Mouse (Mus musculus) embryonic facial prominence, embryonic 14.5 days (tissue): ENCODE results near the gene Gpr21. TPM values are rescaled to one million over a fixed set of nuclear protein-coding genes. Genes with fewer than 3 reads are reported as not detected.

Experiments
- ATAC-seq: fragments of 200-750 bp; cut with Nextera tagmentation; 2 replicates; pipeline ENCODE4 v1.8.0; 2017; ENCODE audit warnings: low read depth, moderate number of reproducible peaks, moderate TSS enrichment
- DNase-seq: peaks from one replicate; pipeline ENCODE4 v3.0.0-alpha.2; 2015; ENCODE audit warnings: low spot score
- H3K27ac ChIP-seq: fragments of 300-500 bp; sonication (generic); replicated peaks from 2 replicates; pipeline ENCODE4 v1.5.1; 2014; ENCODE audit warnings: low read depth, mild to moderate bottlenecking, low read length, moderate library complexity
- H3K27me3 ChIP-seq: fragments of 300-500 bp; sonication (generic); replicated peaks from 2 replicates; pipeline ENCODE4 v1.6.1; 2014; ENCODE audit warnings: low read length; ENCODE audit not compliant: control insufficient read depth, insufficient read depth
- H3K36me3 ChIP-seq: fragments of 300-500 bp; sonication (generic); 2 replicates; pipeline ENCODE4 v1.6.1; 2014; ENCODE audit warnings: low read length, mixed read lengths; ENCODE audit not compliant: control insufficient read depth, insufficient read depth
- H3K4me1 ChIP-seq: fragments of 300-500 bp; sonication (generic); 2 replicates; pipeline ENCODE4 v1.6.1; 2014; ENCODE audit warnings: antibody characterized with exemption, low read length; ENCODE audit not compliant: control insufficient read depth, insufficient read depth
- H3K4me2 ChIP-seq: fragments of 300-500 bp; sonication (generic); 2 replicates; pipeline ENCODE4 v1.6.1; 2014; ENCODE audit warnings: low read depth, mild to moderate bottlenecking, low read length, moderate library complexity, mixed read lengths
- H3K4me3 ChIP-seq: fragments of 300-500 bp; sonication (generic); 2 replicates; pipeline ENCODE4 v1.5.1; 2014; ENCODE audit warnings: low read depth, mild to moderate bottlenecking, low read length
- H3K9ac ChIP-seq: fragments of 300-500 bp; sonication (generic); 2 replicates; pipeline ENCODE4 v1.6.1; 2014; ENCODE audit warnings: low read depth, mild to moderate bottlenecking, low read length, moderate library complexity, mixed read lengths
- H3K9me3 ChIP-seq: fragments of 300-500 bp; sonication (generic); 2 replicates; pipeline ENCODE4 v1.6.1; 2016; ENCODE audit warnings: low read length; ENCODE audit not compliant: control insufficient read depth
- WGBS: fragments of 180-500 bp; shearing (Covaris S2); extraction: QIAGEN DNeasy Blood & Tissue Kit; methylation state at CpG from one replicate; pipeline ENCODE4 v1.1.7; 2014; 5-methylcytosine and 5-hydroxymethylcytosine counted together
- polyA plus RNA-seq: library from polyadenylated mRNA; unstranded; fragments of >200 nt; fragmentation: Nextera tagmentation; extraction: Ambion mirVana; gene quantifications from 2 replicates; pipeline ENCODE4 v1.2.1, GENCODE M21; 2014

The Gpr21 gene
- polyA plus RNA-seq, 1 experiment from 2014 or later = 1.6 TPM

GRCm38 (mm10) chr2:37549346-37550012 lies 33.3 kb downstream of the Gpr21 start:
- WGBS = 97% methylated on average over 1 of the region's 1 CpGs
- no peak for ATAC-seq
- H3K36me3 ChIP-seq = peaks cover 87% of the 10 kb centered on the region

GRCm38 (mm10) chr2:37556366-37556765 lies 40.2 kb downstream of the Gpr21 start:
- 0 out of 2 replicates have a peak, but pooled peaks cover 5% of the 10 kb centered on the region for H3K9me3 ChIP-seq
- no peak overlapping the region for H3K4me2 ChIP-seq
- no peaks in the 10 kb centered on the region for H3K27me3 ChIP-seq
- H3K4me1 ChIP-seq = no peaks in the 10 kb centered on the region
- no peak overlapping the region for H3K9ac ChIP-seq
- 72% methylated on average over 2 of the region's 2 CpGs for WGBS
- no peak overlapping the region for H3K4me3 ChIP-seq
- peaks cover 89% of the 10 kb centered on the region for H3K36me3 ChIP-seq
- ATAC-seq (no peak), DNase-seq (no peak)
- no peak overlapping the region for H3K27ac ChIP-seq

More at GRCm38 (mm10) chr2:37549346-37550012, 33.3 kb downstream of the Gpr21 start:
- DNase-seq = no peak
- Histone ChIP-seq H3K27ac (no peak overlapping the region), H3K27me3 (no peaks in the 10 kb centered on the region), H3K4me2 (no peak overlapping the region), H3K4me1 (no peaks in the 10 kb centered on the region), H3K9me3 (0 out of 2 replicates have a peak, but pooled peaks cover 2% of the 10 kb centered on the region), H3K4me3 (no peak overlapping the region), H3K9ac (no peak overlapping the region)

GRCm38 (mm10) chr2:37565579-37565978 lies 49.4 kb downstream of the Gpr21 start:
- Histone ChIP-seq H3K36me3 (peaks cover 74% of the 10 kb centered on the region), H3K9ac (no peak overlapping the region), H3K4me1 (no peaks in the 10 kb centered on the region), H3K27me3 (no peaks in the 10 kb centered on the region), H3K27ac (no peak overlapping the region), H3K9me3 (no peaks in the 10 kb centered on the region), H3K4me3 (no peak overlapping the region), H3K4me2 (no peak overlapping the region)
- DNase-seq (no peak), ATAC-seq (no peak)
- WGBS = 66% methylated on average over 2 of the region's 2 CpGs

GRCm38 (mm10) chr2:37566035-37566434 lies 49.9 kb downstream of the Gpr21 start:
- Histone ChIP-seq H3K27ac (no peak overlapping the region), H3K4me1 (no peaks in the 10 kb centered on the region), H3K36me3 (peaks cover 69% of the 10 kb centered on the region), H3K27me3 (no peaks in the 10 kb centered on the region), H3K4me2 (no peak overlapping the region), H3K9ac (no peak overlapping the region), H3K9me3 (no peaks in the 10 kb centered on the region), H3K4me3 (no peak overlapping the region)
- no peak for ATAC-seq
- DNase-seq = no peak
- 71% methylated on average over 1 of the region's 1 CpGs for WGBS

- Histone ChIP-seq H3K36me3 (peaks cover 36% of the 10 kb centered on the region), H3K27me3 (no peaks in the 10 kb centered on the region), H3K4me1 (no peaks in the 10 kb centered on the region), H3K27ac (no peak overlapping the region), H3K9me3 (no peaks in the 10 kb centered on the region), H3K4me3 (no peak overlapping the region), H3K4me2 (no peak overlapping the region), H3K9ac (no peak overlapping the region)
- WGBS = 81% methylated on average over 5 of the region's 5 CpGs
- ATAC-seq = no peak
- DNase-seq = peak; percentile 10
Measured at GRCm38 (mm10) chr2:37569888-37570287, 53.8 kb downstream of the Gpr21 start.

Other genes with a start within 250 kb of the Gpr21 start
- gene Olfr368, start 189.8 kb upstream of the Gpr21 start, polyA plus RNA-seq = 0.29 TPM in 1 of 2 replicates, not detected in the other
- 41.2 and 47.0 TPM in 2 replicates for gene Pdcl, start 157.0 kb upstream of the Gpr21 start, polyA plus RNA-seq
- 15.2 and 15.6 TPM in 2 replicates for gene Rc3h2, start 93.4 kb upstream of the Gpr21 start, polyA plus RNA-seq
- gene Zbtb26, start 73.2 kb upstream of the Gpr21 start, polyA plus RNA-seq = 6.2 and 6.6 TPM in 2 replicates
- 4.1 and 4.8 TPM in 2 replicates for gene Zbtb6, start 73.2 kb upstream of the Gpr21 start, polyA plus RNA-seq
- 40.7 and 46.5 TPM in 2 replicates for gene Rabgap1, start 73.1 kb upstream of the Gpr21 start, polyA plus RNA-seq
- gene Strbp, start 187.5 kb downstream of the Gpr21 start, polyA plus RNA-seq = 35.5 and 38.1 TPM in 2 replicates